Mouse (Mus musculus) hindbrain, embryonic 12.5 days (tissue): Measurements from ENCODE around the gene Gm20479. TPM values are rescaled to one million over a fixed set of nuclear protein-coding genes. Genes with fewer than 3 reads are reported as not detected.

Experiments
- ATAC-seq: fragments of 200-750 bp; cut with Nextera tagmentation; 2 replicates; pipeline ENCODE4 v1.8.0; 2017; ENCODE audit warnings: moderate TSS enrichment; ENCODE audit not compliant: low FRiP score
- H3K27ac ChIP-seq: fragments of 300-500 bp; sonication (generic); 2 replicates; pipeline ENCODE4 v1.5.1; 2016; ENCODE audit warnings: mild to moderate bottlenecking
- H3K27me3 ChIP-seq: fragments of 300-500 bp; sonication (generic); 2 replicates; pipeline ENCODE4 v1.6.1; 2016; ENCODE audit warnings: mild to moderate bottlenecking
- H3K36me3 ChIP-seq: fragments of 300-500 bp; sonication (generic); 2 replicates; pipeline ENCODE4 v1.6.1; 2016; ENCODE audit warnings: mild to moderate bottlenecking
- H3K4me1 ChIP-seq: fragments of 300-500 bp; sonication (generic); 2 replicates; pipeline ENCODE4 v1.6.1; 2016
- H3K4me2 ChIP-seq: fragments of 300-500 bp; sonication (generic); replicated peaks from 2 replicates; pipeline ENCODE4 v1.6.1; 2016; ENCODE audit warnings: mild to moderate bottlenecking
- H3K4me3 ChIP-seq: fragments of 300-500 bp; sonication (generic); 2 replicates; pipeline ENCODE4 v1.5.1; 2016; ENCODE audit warnings: mild to moderate bottlenecking
- H3K9ac ChIP-seq: fragments of 300-500 bp; sonication (generic); 2 replicates; pipeline ENCODE4 v1.6.1; 2016; ENCODE audit warnings: mild to moderate bottlenecking, moderate library complexity
- H3K9me3 ChIP-seq: fragments of 300-500 bp; sonication (generic); replicated peaks from 2 replicates; pipeline ENCODE4 v1.6.1; 2016; ENCODE audit warnings: mild to moderate bottlenecking
- WGBS: fragments of 180-500 bp; shearing (Covaris S2); methylation state at CpG from one replicate; pipeline ENCODE4 v1.1.7; 2016; 5-methylcytosine and 5-hydroxymethylcytosine counted together
- polyA plus RNA-seq: library from polyadenylated mRNA; unstranded; fragments of >200 nt; fragmentation: Nextera tagmentation; extraction: Ambion mirVana; gene quantifications from 2 replicates; pipeline ENCODE4 v1.2.1, GENCODE M21; 2016

Gene Gm20479
- polyA plus RNA-seq: 0.43 and 0.59 TPM in 2 replicates

DNA sequence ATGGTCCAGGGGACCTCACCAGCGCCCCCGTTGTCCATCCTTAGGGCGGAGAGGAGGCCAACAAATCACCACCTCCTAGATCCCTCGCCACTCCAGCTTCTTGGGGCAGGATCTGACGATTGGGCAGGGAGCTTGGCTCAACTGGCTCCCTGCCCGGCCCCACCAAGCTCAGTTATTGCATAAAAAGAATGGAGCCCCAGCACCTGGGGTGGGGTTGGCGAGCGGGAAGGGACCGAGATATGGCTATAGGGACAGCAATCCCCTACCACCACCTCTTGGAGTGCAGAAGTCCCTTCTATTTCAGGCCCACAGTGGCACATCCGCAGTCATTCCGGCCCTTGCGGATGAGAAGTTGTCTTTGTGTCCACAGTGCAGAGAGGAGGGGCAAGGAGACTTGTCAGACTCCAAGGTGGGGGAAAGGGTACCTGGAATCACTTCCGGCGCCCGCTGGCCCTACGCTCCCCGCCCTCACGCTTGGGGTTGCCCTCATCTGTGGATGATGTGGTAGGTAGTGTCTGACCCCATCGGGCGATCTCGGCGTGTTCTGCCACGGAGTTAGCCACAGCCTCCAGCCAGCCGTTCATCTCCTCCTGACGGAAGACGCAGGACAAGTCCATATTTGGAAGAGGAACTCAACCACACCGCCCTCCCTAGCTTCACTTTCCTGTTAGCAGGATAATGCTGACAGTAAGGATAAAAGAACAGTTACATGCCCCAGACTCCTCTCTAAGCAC lies at the start of gene Gm20479:
Gm20479 (minus strand) TSS at position 559 of the 734 bp plus-strand sequence.
- peaks cover 28% of the 10 kb centered on the region for H3K27me3 ChIP-seq
- WGBS: 7% methylated on average over 27 of the region's 27 CpGs
- peak within 1 kb of the TSS; percentile 69 for H3K4me3 ChIP-seq
- H3K4me1 ChIP-seq: peaks cover 15% of the 10 kb centered on the region
- 0 out of 2 replicates have a peak within 1 kb of the TSS, but pooled peaks have one; percentile 23 for H3K27ac ChIP-seq
- H3K9me3 ChIP-seq: no peaks in the 10 kb centered on the region; the same call in 1 of the 2 replicates
- H3K4me2 ChIP-seq: peak within 1 kb of the TSS; percentile 68
- peaks cover 15% of the 10 kb centered on the region; the same call in 1 of the 2 replicates for H3K36me3 ChIP-seq
- no peak for ATAC-seq
- peak within 1 kb of the TSS; percentile 32 for H3K9ac ChIP-seq

DNA sequence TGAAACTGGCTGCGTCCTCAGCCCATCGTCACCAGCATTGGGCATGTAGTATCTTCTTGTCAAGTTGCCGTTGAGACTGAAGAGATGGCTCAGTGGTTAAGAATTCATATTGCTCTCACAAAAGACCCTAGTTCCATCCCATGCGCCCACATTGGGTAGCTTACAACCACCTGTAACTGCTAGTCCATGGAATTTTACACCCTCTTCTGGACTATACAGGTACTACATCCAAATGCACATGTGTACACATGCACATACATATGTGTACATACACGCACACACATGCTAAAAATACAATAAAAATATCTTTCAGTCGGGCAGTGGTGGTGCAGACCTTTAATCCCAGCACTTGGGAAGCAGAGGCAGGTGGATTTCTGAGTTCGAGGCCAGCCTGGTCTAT lies 49.3 kb upstream of the Gm20479 start:
- H3K27me3 ChIP-seq: peaks cover 95% of the 10 kb centered on the region
- no peak overlapping the region for H3K27ac ChIP-seq
- WGBS: 83% methylated on average over 7 of the region's 7 CpGs
- H3K4me2 ChIP-seq: no peak overlapping the region
- peaks cover 18% of the 10 kb centered on the region for H3K4me1 ChIP-seq
- H3K9ac ChIP-seq: no peak overlapping the region
- H3K4me3 ChIP-seq: no peak overlapping the region
- peaks cover 6% of the 10 kb centered on the region; the same call in 1 of the 2 replicates for H3K9me3 ChIP-seq
- ATAC-seq: no peak
- no peaks in the 10 kb centered on the region for H3K36me3 ChIP-seq

DNA sequence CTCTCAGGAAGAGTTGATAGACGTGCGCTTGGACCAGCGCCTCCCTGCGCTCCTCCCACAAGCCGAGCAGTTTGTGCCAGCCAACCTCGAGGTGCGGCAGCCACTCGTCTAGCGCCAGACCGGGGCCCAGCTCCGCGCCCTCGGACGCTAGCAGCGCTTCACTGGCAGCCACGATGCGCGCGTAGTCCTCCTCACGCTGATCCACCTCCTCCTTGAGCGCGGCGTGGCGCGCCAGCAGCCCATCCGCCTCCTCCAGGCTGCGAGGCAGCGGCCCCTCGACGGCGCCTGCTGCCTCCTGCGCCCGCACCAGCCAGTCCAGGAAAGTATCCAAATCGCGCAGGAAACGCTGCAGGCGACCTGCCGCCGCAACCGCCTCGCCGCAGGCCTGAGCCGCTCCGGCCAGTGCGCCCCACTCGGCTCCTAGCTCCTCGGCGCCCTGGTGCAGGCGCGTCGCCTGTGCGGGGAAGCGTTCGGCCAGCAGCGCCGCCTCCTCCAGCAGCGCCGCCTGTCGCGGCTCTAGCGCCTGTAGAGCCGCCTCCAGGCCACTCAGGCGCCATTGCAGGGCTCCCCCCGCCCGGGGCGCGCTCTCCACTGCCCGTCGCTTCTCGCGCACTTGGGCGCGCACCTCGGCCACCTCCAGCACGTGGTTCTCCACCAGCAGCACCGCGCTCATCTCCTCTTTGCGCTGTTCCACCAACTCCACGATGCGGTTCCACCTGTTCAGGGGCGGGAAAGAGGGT lies 47.2 kb upstream of the Gm20479 start:
- WGBS: 7% methylated on average over 81 of the region's 81 CpGs
- Histone ChIP-seq H3K4me1 (peaks cover 18% of the 10 kb centered on the region), H3K4me2 (peak overlapping the region; percentile 32; the same call in 1 of the 2 replicates), H3K27ac (no peak overlapping the region), H3K4me3 (peak overlapping the region; percentile 20), H3K9ac (no peak overlapping the region), H3K36me3 (no peaks in the 10 kb centered on the region), H3K9me3 (peaks cover 6% of the 10 kb centered on the region; the same call in 1 of the 2 replicates), H3K27me3 (peaks cover 97% of the 10 kb centered on the region)
- no peak for ATAC-seq

DNA sequence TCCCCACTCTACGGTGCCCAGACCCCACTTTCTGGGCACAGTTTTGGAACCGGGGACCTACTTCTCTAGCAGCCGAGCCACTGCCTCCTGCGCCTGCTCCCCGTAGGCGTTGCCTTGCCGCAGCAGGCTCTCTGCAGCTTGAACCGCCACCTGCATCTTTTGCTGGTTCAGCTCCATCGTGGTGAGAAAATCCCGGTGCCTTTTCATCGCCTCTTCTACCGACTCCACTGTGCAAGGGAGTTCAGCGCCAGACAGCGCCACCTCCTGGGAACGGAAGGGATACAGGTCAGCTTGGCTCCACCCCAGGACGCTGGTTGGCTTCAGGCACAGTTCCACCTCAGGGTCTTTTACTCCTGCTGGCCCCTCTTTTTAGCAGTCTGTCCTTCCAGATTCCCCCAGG lies 45.5 kb upstream of the Gm20479 start:
- peaks cover 5% of the 10 kb centered on the region for H3K4me1 ChIP-seq
- no peak overlapping the region for H3K4me2 ChIP-seq
- no peak overlapping the region for H3K9ac ChIP-seq
- 9% methylated on average over 16 of the region's 16 CpGs for WGBS
- peaks cover 95% of the 10 kb centered on the region for H3K27me3 ChIP-seq
- no peak overlapping the region for H3K4me3 ChIP-seq
- H3K9me3 ChIP-seq: peaks cover 6% of the 10 kb centered on the region; the same call in 1 of the 2 replicates
- ATAC-seq: no peak
- no peaks in the 10 kb centered on the region for H3K36me3 ChIP-seq
- no peak overlapping the region for H3K27ac ChIP-seq

DNA sequence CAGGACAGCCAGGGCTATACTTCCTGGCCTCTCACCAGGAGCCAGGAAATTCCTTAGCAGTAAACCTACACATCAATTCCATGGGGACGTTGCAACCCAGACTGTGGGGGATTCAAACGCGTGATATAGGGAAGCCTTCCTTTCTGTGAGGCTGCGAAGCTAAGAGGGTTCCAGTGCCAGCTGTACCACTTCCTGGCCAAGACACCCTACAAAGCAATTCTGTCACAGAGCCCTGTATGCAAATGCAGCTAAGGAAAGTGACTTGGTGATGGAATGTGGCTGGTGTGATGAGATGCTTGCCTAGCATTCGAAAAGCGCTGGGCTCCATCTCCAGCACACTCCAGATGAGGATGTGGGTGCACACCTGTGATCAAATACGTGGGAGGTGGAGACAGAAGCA lies 43.3 kb upstream of the Gm20479 start:
- WGBS: 75% methylated on average over 7 of the region's 7 CpGs
- Histone ChIP-seq H3K4me2 (no peak overlapping the region), H3K9ac (no peak overlapping the region), H3K36me3 (no peaks in the 10 kb centered on the region), H3K4me1 (peaks cover 13% of the 10 kb centered on the region), H3K27ac (no peak overlapping the region), H3K4me3 (no peak overlapping the region), H3K9me3 (peaks cover 6% of the 10 kb centered on the region; the same call in 1 of the 2 replicates), H3K27me3 (peaks cover 93% of the 10 kb centered on the region)
- no peak for ATAC-seq

DNA sequence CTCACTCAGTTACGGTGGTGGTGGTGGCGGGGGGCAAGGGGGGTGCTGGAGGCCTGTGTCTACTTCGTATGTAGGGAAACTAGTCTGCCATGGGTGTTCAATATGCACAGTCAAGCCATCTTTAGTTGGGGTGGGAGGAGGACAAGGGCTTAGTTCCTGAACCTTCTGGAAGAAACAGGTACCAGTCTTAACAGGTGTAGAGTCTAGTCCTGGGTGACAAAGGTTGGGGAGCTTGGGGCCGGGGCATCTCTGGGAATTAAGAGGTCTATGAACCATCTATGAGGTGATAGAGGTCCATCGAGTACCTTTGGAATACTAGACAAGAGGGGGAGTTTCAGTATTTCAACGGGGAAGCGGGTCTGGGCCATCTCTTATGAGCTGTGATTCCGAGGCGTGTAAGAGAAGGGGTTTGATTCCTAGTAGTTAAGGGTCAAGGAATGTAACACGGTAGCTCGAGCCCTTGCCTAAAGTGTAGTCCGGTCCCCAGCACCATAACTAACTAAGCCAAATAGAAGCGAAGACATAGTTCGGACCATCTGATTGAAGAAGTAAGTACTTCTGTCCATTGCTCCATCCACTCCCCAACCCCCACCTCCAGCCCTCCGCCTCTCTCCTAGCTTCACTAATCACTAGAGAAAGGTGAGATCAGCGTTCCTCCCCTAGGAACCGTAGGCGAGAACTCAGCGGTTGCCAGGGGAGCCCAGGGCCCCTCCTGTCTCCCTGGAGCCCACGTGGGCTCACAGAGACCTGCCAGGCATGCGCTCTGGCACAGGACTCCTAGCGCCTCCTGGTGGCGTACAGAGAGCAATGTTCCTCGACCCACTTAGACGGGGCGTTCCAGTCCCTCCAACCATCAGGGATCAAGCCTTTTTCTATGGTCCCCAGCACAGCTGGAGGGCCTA lies 40.1 kb upstream of the Gm20479 start:
- no peak overlapping the region for H3K9ac ChIP-seq
- peaks cover 8% of the 10 kb centered on the region for H3K4me1 ChIP-seq
- ATAC-seq: no peak
- peaks cover 91% of the 10 kb centered on the region for H3K27me3 ChIP-seq
- H3K9me3 ChIP-seq: no peaks in the 10 kb centered on the region
- H3K27ac ChIP-seq: no peak overlapping the region
- WGBS: 21% methylated on average over 26 of the region's 26 CpGs
- H3K4me3 ChIP-seq: no peak overlapping the region
- peak overlapping the region; percentile 89; the same call in 1 of the 2 replicates for H3K4me2 ChIP-seq
- H3K36me3 ChIP-seq: no peaks in the 10 kb centered on the region

DNA sequence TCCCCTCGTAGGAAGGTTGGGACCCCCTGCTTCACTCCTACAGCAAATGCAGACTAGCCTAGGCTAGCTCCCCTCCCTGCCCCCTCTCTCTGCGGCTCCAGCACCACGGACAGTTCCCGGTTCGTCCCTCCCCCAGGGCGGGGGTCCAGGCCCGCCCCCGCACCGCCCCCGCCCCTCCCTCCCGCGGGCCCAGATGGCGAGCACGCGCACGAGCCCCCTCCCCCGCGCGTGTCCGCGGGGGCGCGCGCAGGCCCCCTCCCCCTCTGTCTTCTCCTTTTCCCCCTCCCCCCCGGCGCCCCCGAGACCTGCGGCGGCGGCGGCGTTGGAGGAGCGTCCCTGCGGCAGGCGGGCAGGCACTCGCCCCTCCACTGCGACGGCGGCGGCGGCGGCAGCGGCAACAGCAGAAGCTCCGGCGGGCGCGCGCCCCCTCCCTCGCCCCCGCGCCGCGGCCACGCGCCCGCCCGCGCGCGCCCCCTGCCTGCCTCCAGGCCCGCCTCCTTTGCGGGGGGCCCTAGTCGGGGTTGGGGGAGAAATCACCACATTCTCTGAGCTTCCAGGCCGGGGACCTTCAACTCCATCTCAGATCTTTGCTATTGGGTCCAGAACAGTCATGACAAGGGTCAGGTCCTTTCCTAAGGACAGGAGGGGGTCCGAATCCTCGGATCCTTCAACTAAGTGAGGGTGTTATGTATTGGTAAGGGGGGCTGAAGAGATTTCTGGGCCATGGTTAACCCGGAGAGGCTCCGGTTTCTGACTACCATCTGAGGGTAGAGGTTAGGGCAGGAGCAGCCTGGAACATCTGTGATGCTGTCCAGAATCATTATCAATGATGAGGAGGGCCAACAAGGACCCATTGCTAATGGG lies 39.2 kb upstream of the Gm20479 start:
- ATAC-seq: peak; percentile 56; the same call in 1 of the 2 replicates
- Histone ChIP-seq H3K4me1 (peaks cover 8% of the 10 kb centered on the region), H3K4me3 (peak overlapping the region; percentile 54), H3K27me3 (peaks cover 91% of the 10 kb centered on the region), H3K27ac (no peak overlapping the region), H3K9ac (peak overlapping the region; percentile 68), H3K4me2 (peak overlapping the region; percentile 89), H3K9me3 (no peaks in the 10 kb centered on the region), H3K36me3 (no peaks in the 10 kb centered on the region)
- 5% methylated on average over 39 of the region's 68 CpGs for WGBS

DNA sequence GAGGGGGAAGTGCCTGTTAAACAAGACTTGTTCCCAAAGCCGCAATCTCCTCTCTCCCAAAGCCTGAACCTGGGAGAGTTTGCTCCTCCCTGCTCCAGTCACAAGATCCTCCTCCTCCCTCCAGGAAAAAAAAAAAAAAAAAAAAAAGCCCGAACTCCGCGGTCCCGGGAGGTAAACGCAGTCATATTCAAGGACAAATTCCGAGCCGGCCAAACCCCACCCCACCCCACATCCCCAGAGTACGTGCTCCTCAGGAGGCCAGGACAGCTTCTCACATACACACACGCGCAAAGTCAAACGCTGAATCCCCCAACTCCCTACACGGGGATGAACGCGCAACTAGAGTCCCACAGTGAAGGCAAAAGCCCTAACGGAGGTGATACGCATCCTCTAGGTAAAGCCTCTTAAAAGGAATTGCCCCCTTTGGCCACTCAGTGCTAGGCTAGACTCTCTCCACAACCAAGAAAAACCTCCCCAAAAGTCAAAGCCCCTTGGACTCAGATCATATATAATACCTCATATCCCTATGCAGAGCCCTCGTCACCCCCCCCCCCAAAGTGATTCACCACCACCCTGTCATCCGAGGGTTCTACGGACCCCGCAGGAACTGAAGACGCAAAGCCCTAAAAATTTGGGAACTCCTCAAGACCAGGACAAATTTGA lies 38.4 kb upstream of the Gm20479 start:
- H3K4me1 ChIP-seq: peaks cover 8% of the 10 kb centered on the region
- H3K4me3 ChIP-seq: peak overlapping the region; percentile 54
- H3K27ac ChIP-seq: no peak overlapping the region
- H3K9ac ChIP-seq: no peak overlapping the region
- WGBS: 2% methylated on average over 21 of the region's 22 CpGs
- ATAC-seq: peak; percentile 49; the same call in 1 of the 2 replicates
- no peaks in the 10 kb centered on the region for H3K9me3 ChIP-seq
- peak overlapping the region; percentile 89 for H3K4me2 ChIP-seq
- no peaks in the 10 kb centered on the region for H3K36me3 ChIP-seq
- peaks cover 91% of the 10 kb centered on the region for H3K27me3 ChIP-seq

DNA sequence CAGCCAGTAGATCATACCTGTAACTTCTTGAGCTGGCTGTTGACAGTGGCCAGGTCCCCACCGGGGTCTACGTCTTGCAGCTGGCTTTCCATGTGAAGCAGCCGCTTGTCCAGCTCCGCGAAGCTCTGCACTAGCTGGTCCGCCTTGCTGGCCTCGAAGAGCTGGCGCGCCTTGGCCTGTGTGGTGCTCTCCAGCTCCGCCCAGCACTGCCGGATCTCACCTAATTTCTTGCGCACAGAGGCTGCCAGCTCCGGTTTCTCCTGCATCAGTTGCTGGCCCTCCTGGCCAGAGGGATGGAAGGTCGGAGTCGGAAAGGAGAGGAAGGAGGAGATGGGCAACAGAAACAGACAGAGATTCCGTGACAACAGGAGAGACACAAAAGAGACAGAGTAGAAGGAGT lies 34.2 kb upstream of the Gm20479 start:
- Histone ChIP-seq H3K9ac (no peak overlapping the region), H3K4me1 (peaks cover 3% of the 10 kb centered on the region), H3K4me3 (no peak overlapping the region), H3K27me3 (peaks cover 61% of the 10 kb centered on the region), H3K36me3 (no peaks in the 10 kb centered on the region), H3K9me3 (no peaks in the 10 kb centered on the region), H3K27ac (no peak overlapping the region), H3K4me2 (no peak overlapping the region)
- WGBS: 36% methylated on average over 16 of the region's 16 CpGs
- no peak for ATAC-seq

DNA sequence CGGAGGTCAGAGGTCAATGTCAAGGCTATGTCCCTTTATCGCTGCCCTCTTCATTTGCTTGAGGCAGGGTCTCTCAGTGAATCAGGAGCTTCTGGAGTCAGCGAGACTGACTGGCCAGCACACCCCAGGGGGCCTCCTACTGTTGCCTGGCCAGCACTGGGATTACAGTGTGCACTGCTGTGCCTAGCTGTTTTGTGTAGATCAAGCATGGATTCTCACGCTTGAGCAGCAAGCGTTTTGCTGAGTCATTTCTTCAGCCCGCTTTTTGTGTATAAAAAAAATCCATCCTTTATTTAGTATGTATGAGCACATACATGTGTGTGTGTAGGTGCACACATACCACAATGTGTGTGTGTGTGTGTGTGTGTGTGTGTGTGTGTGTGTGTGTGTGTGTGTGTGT lies 32.0 kb upstream of the Gm20479 start:
- H3K9me3 ChIP-seq: no peaks in the 10 kb centered on the region
- no peak overlapping the region for H3K4me3 ChIP-seq
- H3K4me2 ChIP-seq: no peak overlapping the region
- H3K9ac ChIP-seq: no peak overlapping the region
- peaks cover 44% of the 10 kb centered on the region for H3K27me3 ChIP-seq
- ATAC-seq: no peak
- no peaks in the 10 kb centered on the region for H3K4me1 ChIP-seq
- no peak overlapping the region for H3K27ac ChIP-seq
- no peaks in the 10 kb centered on the region for H3K36me3 ChIP-seq
- 75% methylated on average over 6 of the region's 6 CpGs for WGBS

DNA sequence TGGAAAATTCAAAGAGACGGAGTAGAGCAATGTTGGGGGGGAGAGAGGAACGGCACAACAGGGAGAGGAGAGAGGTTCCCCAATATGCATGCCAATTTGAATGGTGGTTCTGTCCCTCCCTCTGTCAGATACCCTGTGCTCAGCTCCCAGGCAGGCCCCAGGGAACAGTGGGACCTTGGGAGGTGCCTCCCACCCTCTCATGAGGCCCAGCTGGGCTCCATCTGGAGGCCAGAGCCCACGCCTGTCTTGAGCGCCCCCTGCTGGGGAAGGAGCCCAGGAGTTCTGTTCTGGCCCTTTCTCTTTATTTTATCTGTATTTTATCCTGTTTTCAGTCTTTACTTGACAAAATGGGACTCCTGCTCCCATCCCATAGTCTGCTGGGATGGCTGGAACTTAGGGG lies 27.5 kb upstream of the Gm20479 start:
- Histone ChIP-seq H3K27me3 (peaks cover 18% of the 10 kb centered on the region), H3K36me3 (no peaks in the 10 kb centered on the region), H3K9ac (no peak overlapping the region), H3K4me2 (no peak overlapping the region), H3K9me3 (no peaks in the 10 kb centered on the region), H3K4me1 (no peaks in the 10 kb centered on the region), H3K27ac (no peak overlapping the region), H3K4me3 (no peak overlapping the region)
- ATAC-seq: no peak
- WGBS: 36% methylated on average over 4 of the region's 4 CpGs
